23 mouse cellular contexts compared by ENCODE assay signal in the genomic region with DNA sequence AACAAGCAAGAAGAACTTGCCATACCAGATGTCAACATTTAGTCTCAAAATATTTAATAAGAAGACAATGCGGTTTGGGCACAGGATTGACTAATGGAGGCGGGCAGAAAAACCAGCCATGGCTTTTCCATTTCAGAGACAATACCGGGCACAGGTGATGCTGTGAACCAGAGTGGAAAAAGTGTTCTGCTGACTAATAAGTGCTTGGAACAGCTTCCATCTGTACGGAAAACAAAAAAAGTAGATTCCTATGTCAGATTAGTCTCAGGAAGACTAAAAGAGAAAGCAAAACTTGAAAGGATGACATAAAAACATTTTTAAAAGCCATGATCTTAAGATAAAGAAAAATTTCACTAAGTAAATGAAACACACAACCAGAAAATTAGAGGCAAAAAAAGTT. TPM values are rescaled to one million over a fixed set of nuclear protein-coding genes. Genes with fewer than 3 reads are reported as not detected.
DNase-seq lines count a peak whose midpoint lies in the region; ATAC-seq and TF ChIP-seq lines count a peak whose summit lies in the region.
"Had no signal": no experiment of that assay in that cellular context is flagged by ENCODE, and none has a peak within 500 bp of the region (broad histone marks: within the 10 kb centered on the region; RNA-seq: fewer than 3 reads in every experiment).

No protein-coding gene starts in this region.

- no peak overlapping the region for H3K9ac ChIP-seq in kidney, postnatal 0 days (ENCODE audit: low read depth, low read length)
- H3K9ac ChIP-seq: embryonic facial prominence, embryonic 15.5 days; forebrain, embryonic 15.5 days; heart, embryonic 13.5 days; hindbrain, embryonic 14.5 days had no signal

- H3K9me3 ChIP-seq in kidney, postnatal 0 days (replicated peaks; ENCODE audit: low read length), result no peaks in the 10 kb centered on the region
- H3K9me3 ChIP-seq: embryonic facial prominence, embryonic 15.5 days; forebrain, embryonic 10.5 days; forebrain, embryonic 15.5 days; heart, embryonic 13.5 days; hindbrain, embryonic 10.5 days had no signal

- TF ChIP-seq CTCF in kidney, postnatal 0 days (IDR thresholded peaks at IDR 0.05; ENCODE audit: low read depth), result no peak
- no peak for TF ChIP-seq CTCF in gastrocnemius, adult 2 months (IDR thresholded peaks at IDR 0.05)

- no peaks in the 10 kb centered on the region for H3K4me1 ChIP-seq in kidney, postnatal 0 days (replicated peaks; ENCODE audit: insufficient read depth, low read length)
- H3K4me1 ChIP-seq: forebrain, embryonic 15.5 days had no signal

- intact Hi-C loops in gastrocnemius, adult 2 months (cut with DNase I), result no loop called here

- peak; percentile 36 for DNase-seq in kidney, postnatal 0 days (ENCODE audit: low spot score)
- DNase-seq in kidney, adult 9 months, result no peak
- peak; percentile 56 for DNase-seq in CD4-positive helper T cell, adult 2 months (ENCODE audit: low read depth, low spot score)
- no peak for DNase-seq in gastrocnemius, adult 2 months
- no peak for DNase-seq in neural tube, embryonic 10.5 days (ENCODE audit: extremely low spot score, low spot score)
- DNase-seq: adrenal gland, adult 8-10 months; adrenal gland, postnatal 36 days; cerebellum, adult 2 months; cerebellum, postnatal 10 days; embryo, embryonic 11 days; gastrocnemius, postnatal 10 days; heart, adult 2 months had no signal

- no peak overlapping the region for H3K27ac ChIP-seq in kidney, postnatal 0 days
- H3K27ac ChIP-seq in gastrocnemius, adult 2 months, result no peak overlapping the region
- H3K27ac ChIP-seq: embryonic facial prominence, embryonic 15.5 days; forebrain, embryonic 10.5 days; forebrain, embryonic 15.5 days; heart, adult 2 months; heart, embryonic 13.5 days; hindbrain, embryonic 10.5 days; hindbrain, embryonic 14.5 days had no signal

- H3K4me2 ChIP-seq in kidney, postnatal 0 days (ENCODE audit: low read length), result no peak overlapping the region
- H3K4me2 ChIP-seq: embryonic facial prominence, embryonic 15.5 days; forebrain, embryonic 15.5 days; heart, embryonic 13.5 days; hindbrain, embryonic 14.5 days had no signal

- H3K36me3 ChIP-seq in kidney, postnatal 0 days (ENCODE audit: insufficient read depth, low read length), result no peaks in the 10 kb centered on the region
- H3K36me3 ChIP-seq: embryonic facial prominence, embryonic 15.5 days; forebrain, embryonic 10.5 days; forebrain, embryonic 15.5 days; heart, embryonic 13.5 days; hindbrain, embryonic 10.5 days had no signal

- no peaks in the 10 kb centered on the region for H3K27me3 ChIP-seq in kidney, postnatal 0 days (ENCODE audit: insufficient read depth, low read length)
- H3K27me3 ChIP-seq: embryonic facial prominence, embryonic 15.5 days; forebrain, embryonic 15.5 days; heart, embryonic 13.5 days; Patski had no signal

- no peak overlapping the region for H3K4me3 ChIP-seq in kidney, postnatal 0 days (replicated peaks; ENCODE audit: low read depth, low read length)
- no peak overlapping the region for H3K4me3 ChIP-seq in gastrocnemius, adult 2 months
- H3K4me3 ChIP-seq: embryonic facial prominence, embryonic 15.5 days; erythroblast, embryonic 14.5 days; forebrain, embryonic 10.5 days; forebrain, embryonic 15.5 days; heart, adult 2 months; heart, embryonic 13.5 days; hindbrain, embryonic 10.5 days had no signal

- WGBS in kidney, postnatal 0 days, result 57% methylated on average over 4 of the region's 4 CpGs

- no peak for ATAC-seq in kidney, postnatal 0 days (replicated peaks; ENCODE audit: low FRiP score, low read depth)
- ATAC-seq in CD4-positive, CD25-positive, alpha-beta regulatory T cell, adult 4 months, result peak; percentile 80
- ATAC-seq in inflammation-experienced regulatory T-cells, adult 6 months, result peak; percentile 61
- ATAC-seq: forebrain, embryonic 15.5 days; intestine, postnatal 0 days; Patski had no signal

RNA-seq across cellular contexts. Expression of gene Lbh, which starts 16.4 kb away (rescaled TPM):
- polyA plus RNA-seq in kidney, postnatal 0 days (2015; fragmentation: Nextera tagmentation; extraction: Ambion mirVana), result 8.9 and 9.0 TPM in 2 replicates
- polyA plus RNA-seq in CD4-positive, CD25-positive, alpha-beta regulatory T cell, adult 4 months (2017; shearing (Covaris generic)), result 10 to 100 TPM; 22.7 to 38.5 TPM
- 10 to 100 TPM; 21.0 to 45.8 (median 30.0) TPM for polyA plus RNA-seq in inflammation-experienced regulatory T-cells, adult 6 months (2017; shearing (Covaris generic))
- 1 to 10 TPM; 5.5 to 8.3 TPM for total RNA-seq in gastrocnemius, adult 2 months (2021)

Comparison
In these comparisons a context has a peak if more than half of its experiments do, and no peak if none do; other contexts are left out.
1. DNase-seq: peak in kidney, postnatal 0 days (single experiment) and CD4-positive helper T cell, adult 2 months (single experiment); none in kidney, adult 9 months (single experiment), gastrocnemius, adult 2 months (single experiment) and neural tube, embryonic 10.5 days (single experiment).